Mouse (Mus musculus) megakaryocyte, adult 5-6 weeks (primary cell): Measurements from ENCODE around the gene Pnkd. TPM values are rescaled to one million over a fixed set of nuclear protein-coding genes. Genes with fewer than 3 reads are reported as not detected.
A peak's percentile ranks its signal among the peaks of the same experiment; 100 is the strongest.

Source experiments
- ATAC-seq: 2 replicates; pipeline ENCODE4 v1.8.0; 2016; ENCODE audit warnings: mild to moderate bottlenecking, inconsistent platforms; ENCODE audit not compliant: poor library complexity, severe bottlenecking
- total RNA-seq, 2 experiments: library from RNA; stranded (forward) in 1 of 2; stranded (reverse) in 1 of 2; fragments of 153-499, 151-499 nt in 1 of 2; fragments of 221-1000, 200-1000 nt in 1 of 2; gene quantifications; 2 replicates each; pipeline versions ENCODE4 v1.2.3 to v1.2.4; 2015 to 2017

Gene Pnkd
- total RNA-seq, 2 experiments from 2014 or later = 8.9 to 23.6 TPM

GRCm38 (mm10) chr1:74344163-74344916 lies 59.6 kb downstream of the Pnkd start:
- no peak for ATAC-seq

DNA sequence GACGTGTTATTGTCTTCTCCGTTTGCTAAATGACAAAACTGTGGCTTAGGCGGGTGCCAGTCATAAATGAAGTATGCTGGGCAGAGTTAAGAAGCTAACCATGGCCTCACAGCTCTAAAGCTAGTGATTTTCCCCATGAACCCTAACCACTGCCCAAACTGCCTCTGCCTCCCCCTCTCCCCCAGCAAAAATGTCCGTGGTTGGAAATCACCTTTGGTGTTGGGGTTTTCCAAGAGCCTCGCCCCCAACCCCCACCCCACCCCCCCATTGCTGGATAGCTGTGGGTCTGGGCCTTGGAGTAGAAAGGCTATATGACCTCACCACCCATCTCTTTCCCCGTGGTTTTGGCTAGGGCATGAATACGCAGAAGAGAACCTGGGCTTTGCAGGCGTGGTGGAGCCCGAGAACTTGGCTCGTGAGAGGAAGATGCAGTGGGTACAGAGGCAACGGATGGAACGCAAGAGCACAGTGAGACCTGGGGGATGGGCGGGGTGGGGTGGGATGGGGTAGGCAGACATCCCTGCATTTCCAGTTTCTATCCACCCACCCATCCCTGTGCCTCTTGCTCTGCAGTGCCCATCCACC lies 66.5 kb downstream of the Pnkd start:
- no peak for ATAC-seq

DNA sequence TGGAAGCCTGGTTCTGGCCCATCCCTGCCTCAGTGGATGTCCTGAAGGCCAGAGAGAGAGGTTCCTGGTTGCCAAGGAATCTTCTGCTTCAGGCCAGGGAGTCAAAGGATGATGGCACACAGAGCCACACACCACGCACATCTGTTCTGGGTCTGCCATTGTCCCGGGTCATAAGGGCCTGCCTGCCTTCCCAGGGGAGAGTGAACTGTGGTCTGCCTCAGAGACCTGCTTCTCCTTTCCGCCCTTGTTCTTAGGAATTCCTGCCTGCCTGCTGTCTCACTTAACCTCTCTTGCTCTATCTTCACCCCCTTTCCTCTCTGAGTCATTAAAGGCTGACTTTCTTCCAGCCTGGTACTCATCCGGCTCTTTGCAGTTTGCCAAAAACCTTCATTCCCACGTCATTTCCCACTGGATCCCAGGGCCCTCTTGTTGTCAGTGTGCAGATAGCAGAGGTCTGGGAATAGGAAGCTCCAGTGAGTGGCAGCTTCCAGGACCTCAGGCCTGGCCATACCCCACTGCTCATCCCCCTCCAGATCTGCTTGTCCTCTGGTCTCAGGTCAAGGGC lies 67.9 kb downstream of the Pnkd start:
- ATAC-seq = no peak

DNA sequence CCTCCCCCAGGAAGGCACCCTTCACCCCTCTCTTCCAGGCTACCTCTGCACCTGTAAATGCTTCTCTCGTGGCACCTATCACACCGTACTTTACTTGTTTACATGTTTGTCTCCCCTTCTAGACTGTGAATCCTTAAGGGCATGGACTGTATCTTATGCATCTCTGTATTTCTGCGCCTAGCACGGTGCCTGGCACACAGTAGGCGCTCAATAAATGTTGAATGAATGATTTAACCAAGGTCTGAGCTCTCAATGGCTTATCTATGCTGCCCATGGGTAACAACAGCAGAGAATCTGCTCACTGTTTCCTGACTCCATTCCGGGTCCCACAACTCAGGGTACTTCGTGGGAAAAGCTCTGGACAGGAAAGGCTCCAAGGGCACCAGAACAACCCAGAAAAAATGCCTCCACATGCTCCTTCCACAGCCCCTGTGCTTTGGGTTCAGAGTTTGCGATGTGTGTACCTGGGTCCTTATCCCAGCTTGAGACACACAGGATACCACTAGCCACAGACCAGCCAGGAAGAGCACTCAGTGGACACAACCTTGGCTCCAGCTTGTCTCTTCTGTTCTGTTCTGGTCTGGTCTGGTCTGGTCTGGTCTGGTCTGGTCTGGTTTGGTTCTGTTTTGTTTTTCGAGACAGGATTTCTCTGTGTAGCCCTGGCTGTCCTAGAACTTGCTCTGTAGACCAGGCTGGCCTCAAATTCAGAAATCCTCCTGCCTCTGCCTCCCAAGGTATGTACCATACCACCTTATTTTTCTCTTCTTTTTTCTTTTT lies 68.9 kb downstream of the Pnkd start:
- ATAC-seq = no peak

- no peak for ATAC-seq
Observed at GRCm38 (mm10) chr1:74357531-74357930, 72.8 kb downstream of the Pnkd start.

DNA sequence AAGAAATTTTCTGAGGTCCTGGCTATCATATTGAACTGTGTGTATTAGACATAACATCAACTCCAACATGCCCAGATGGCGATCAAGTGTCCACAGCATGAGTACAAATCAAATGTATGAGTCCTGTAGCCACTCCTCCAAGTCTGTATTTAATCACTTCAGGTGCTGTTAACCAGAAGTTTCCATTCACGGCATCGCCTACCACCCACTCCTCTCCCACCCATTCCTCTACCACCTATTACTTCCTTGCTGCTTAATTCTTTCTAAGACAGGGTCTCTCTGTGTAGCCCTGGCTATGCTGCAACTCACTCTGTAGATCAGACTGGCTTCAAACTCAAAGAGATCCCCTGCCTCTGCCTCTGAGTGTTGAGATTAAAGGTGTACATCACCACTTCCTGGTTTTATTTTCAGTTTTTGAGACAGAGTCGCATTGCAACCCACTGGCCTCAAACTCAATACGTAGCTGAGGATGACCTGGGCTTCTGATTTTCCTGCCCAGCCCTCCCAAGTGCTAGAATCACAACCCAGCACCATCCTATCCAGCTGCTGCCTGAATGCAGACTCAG lies 75.3 kb downstream of the Pnkd start:
- no peak for ATAC-seq

DNA sequence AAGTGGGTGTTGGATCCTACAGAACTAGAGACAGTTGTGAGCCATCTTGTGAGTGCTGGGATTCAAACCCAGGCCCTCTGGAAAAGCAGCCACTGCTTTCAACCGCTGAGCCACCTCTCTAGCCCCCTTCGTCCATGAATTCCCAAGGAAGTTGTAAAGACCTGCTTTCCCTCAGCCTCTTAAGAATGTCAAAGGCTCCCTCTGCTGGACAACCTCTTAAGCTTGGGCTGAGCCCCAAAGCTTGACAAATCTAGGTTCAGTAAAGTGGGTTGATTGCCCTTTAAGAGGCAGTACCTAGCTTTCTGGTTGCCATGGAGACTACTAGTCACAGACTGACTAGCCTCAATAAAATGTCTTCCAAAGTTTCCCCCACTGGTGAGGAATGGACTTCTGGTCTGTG lies 77.1 kb downstream of the Pnkd start, which contains the start of gene Catip:
Gene Catip (plus strand): TSS at position 297 of the 400 bp plus-strand sequence.
- ATAC-seq = peak; percentile 89

GRCm38 (mm10) chr1:74362325-74363229 lies 77.8 kb downstream of the Pnkd start:
- no peak for ATAC-seq

DNA sequence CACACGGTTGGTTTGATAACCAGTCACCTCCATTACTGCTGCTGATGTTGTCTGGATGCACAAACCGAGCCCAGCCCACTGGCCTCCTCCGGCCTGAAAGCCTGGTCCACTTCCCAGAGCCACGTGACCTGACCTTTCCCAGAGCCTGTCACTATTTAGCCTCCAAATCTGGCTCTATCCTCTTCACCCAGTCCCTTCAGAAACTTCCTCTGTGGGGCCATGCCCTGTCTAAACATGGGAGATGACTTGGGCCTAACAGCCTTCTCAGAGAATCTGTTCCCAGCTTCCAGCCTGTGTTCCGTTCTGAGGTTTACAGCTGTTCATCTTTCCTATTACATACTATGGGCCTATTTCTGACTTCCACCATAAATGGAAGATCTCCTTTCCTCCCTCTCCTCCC lies 78.7 kb downstream of the Pnkd start:
- no peak for ATAC-seq

DNA sequence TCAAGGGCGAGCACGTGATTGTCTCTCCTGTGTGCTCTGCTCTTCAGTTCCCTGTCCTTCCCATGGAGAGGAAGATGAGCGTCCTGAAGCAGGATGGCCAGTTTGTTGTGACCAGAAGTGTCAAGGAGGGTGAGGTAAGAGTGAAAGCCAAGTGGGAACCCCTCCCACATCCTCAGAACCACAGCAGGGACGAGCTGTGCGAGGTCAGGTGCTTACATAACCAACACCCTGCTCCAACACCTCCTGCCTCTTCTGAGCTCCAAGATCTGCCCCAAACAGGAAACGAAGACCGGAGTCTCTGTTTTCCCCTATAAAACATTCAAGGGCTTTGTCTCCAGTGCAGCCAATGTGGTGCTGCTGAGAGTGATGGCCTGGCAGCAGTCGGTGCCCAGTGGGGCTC lies 79.5 kb downstream of the Pnkd start:
- no peak for ATAC-seq

- peak; percentile 91 for ATAC-seq
Observed at GRCm38 (mm10) chr1:74367886-74368645, 83.3 kb downstream of the Pnkd start.

GRCm38 (mm10) chr1:74370040-74370439 lies 85.3 kb downstream of the Pnkd start:
- no peak for ATAC-seq

GRCm38 (mm10) chr1:74373372-74373771 lies 88.6 kb downstream of the Pnkd start:
- ATAC-seq = peak; percentile 54

DNA sequence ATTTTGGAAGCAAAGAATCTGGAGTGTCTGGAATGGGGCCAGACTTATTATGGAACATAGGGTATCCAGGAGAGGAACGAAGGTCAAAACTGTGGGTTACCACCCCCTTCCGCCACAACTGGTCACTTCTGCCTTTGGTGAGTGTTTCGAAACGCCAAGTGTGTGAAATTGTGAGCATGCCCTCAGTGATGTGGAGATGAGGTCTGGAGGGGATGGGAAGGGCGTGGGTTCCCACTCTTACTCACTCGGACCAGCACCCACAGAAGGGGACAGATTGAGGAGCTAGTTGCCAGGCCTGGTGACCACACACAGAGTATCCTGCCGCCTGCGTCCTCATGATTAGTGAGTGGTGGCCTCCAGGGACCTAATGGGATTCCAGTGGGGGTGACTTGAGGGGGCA lies 90.2 kb downstream of the Pnkd start, which contains the start of gene Slc11a1:
Gene Slc11a1 (plus strand): TSS at position 216 of the 400 bp plus-strand sequence.
- peak; percentile 88 for ATAC-seq

- peak; percentile 64 for ATAC-seq
Observed at GRCm38 (mm10) chr1:74375561-74375960, 90.8 kb downstream of the Pnkd start.

- no peak for ATAC-seq
Observed at GRCm38 (mm10) chr1:74376396-74376795, 91.7 kb downstream of the Pnkd start.

DNA sequence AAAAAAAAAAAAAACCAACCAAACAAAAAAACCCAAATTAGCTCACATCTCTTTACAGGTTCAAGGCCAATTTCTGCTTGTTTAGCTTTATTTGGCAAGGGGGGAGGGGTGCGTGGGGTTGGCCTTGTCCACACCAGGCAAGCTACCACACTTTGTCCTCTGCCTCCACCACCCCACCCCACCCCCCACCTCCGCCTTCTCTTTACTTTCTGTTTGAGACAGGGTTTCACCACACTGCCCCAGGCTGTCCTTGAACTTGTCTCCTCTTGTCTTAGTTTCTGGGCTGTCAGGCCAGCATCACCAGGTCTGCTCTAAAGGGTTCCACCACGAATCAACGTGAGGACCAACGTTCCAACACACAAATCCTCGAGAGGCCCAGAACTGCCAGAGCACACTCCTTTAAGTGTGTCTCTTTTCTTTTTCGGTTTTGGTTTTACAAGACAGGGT lies 94.4 kb downstream of the Pnkd start:
- no peak for ATAC-seq

DNA sequence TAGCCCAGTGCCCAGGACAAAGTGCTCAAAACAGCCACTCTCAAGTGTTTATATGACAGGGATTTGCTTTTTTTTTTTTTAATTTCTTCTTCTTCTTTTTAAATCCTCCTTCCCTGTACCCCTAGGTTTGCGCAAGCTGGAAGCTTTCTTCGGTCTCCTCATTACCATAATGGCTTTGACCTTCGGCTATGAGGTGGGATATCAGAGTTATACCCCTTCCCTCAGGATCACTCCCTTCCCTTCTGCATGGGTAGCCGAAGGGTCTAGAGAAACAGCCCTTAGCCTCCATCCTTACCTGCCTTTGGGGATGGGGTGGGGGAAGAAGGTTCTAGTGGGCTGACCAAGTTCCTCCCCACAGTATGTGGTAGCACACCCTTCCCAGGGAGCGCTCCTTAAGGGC lies 95.8 kb downstream of the Pnkd start:
- ATAC-seq = no peak

GRCm38 (mm10) chr1:74381588-74382021 lies 96.9 kb downstream of the Pnkd start:
- peak; percentile 76 for ATAC-seq
